Mouse (Mus musculus): ENCODE measurements at regions not wholly inside any gene's neighbourhood (a gene's known extent, or its start where the extent isn't known, plus 50 kb on each side); places are given as distances from the start of the nearest gene placed in this dataset.

- Histone ChIP-seq H3K9ac (ENCODE audit: low read depth, low read length) (no peak overlapping the region), H3K27ac (ENCODE audit: low read depth, low read length) (no peak overlapping the region), H3K36me3 (ENCODE audit: control insufficient read depth, insufficient read depth, low read length) (no peaks in the 10 kb centered on the region), H3K4me1 (ENCODE audit: control insufficient read depth, insufficient read depth, low read length) (no peaks in the 10 kb centered on the region), H3K4me3 (ENCODE audit: low read length) (no peak overlapping the region), H3K27me3 (ENCODE audit: control insufficient read depth, insufficient read depth, low read length) (no peaks in the 10 kb centered on the region), H3K4me2 (replicated peaks; ENCODE audit: low read depth, low read length) (no peak overlapping the region), H3K9me3 (ENCODE audit: control insufficient read depth, low read length) (no peaks in the 10 kb centered on the region)
- ATAC-seq (ENCODE audit: low FRiP score, low TSS enrichment) = no peak
- WGBS = 66% methylated on average over 2 of the region's 2 CpGs
Observed at GRCm38 (mm10) chr11:92858170-92858569, 239.7 kb upstream of the Car10 start.

GRCm38 (mm10) chr11:92889693-92890454 is 208.0 kb upstream of the Car10 start:
- no peak overlapping the region for H3K4me3 ChIP-seq (ENCODE audit: low read length)
- 54% methylated on average over 8 of the region's 8 CpGs for WGBS
- H3K4me2 ChIP-seq (replicated peaks; ENCODE audit: low read depth, low read length) = no peak overlapping the region
- no peaks in the 10 kb centered on the region for H3K4me1 ChIP-seq (ENCODE audit: control insufficient read depth, insufficient read depth, low read length)
- peak; percentile 77; the same call in 1 of the 2 replicates for ATAC-seq (ENCODE audit: low FRiP score, low TSS enrichment)
- H3K9me3 ChIP-seq (ENCODE audit: control insufficient read depth, low read length) = no peaks in the 10 kb centered on the region
- no peaks in the 10 kb centered on the region for H3K36me3 ChIP-seq (ENCODE audit: control insufficient read depth, insufficient read depth, low read length)
- no peak overlapping the region for H3K27ac ChIP-seq (ENCODE audit: low read depth, low read length)
- H3K9ac ChIP-seq (ENCODE audit: low read depth, low read length) = no peak overlapping the region
- no peaks in the 10 kb centered on the region for H3K27me3 ChIP-seq (ENCODE audit: control insufficient read depth, insufficient read depth, low read length)

GRCm38 (mm10) chr11:92899296-92899695 is 198.5 kb upstream of the Car10 start:
- no peaks in the 10 kb centered on the region for H3K4me1 ChIP-seq (ENCODE audit: control insufficient read depth, insufficient read depth, low read length)
- ATAC-seq (ENCODE audit: low FRiP score, low TSS enrichment) = no peak
- no peak overlapping the region for H3K27ac ChIP-seq (ENCODE audit: low read depth, low read length)
- H3K9me3 ChIP-seq (ENCODE audit: control insufficient read depth, low read length) = no peaks in the 10 kb centered on the region
- 20% methylated on average over 7 of the region's 7 CpGs for WGBS
- H3K9ac ChIP-seq (ENCODE audit: low read depth, low read length) = no peak overlapping the region
- H3K4me2 ChIP-seq (replicated peaks; ENCODE audit: low read depth, low read length) = no peak overlapping the region
- no peaks in the 10 kb centered on the region for H3K27me3 ChIP-seq (ENCODE audit: control insufficient read depth, insufficient read depth, low read length)
- no peak overlapping the region for H3K4me3 ChIP-seq (ENCODE audit: low read length)
- no peaks in the 10 kb centered on the region for H3K36me3 ChIP-seq (ENCODE audit: control insufficient read depth, insufficient read depth, low read length)

All from kidney, embryonic 14.5 days (tissue).